Mouse (Mus musculus) megakaryocyte, embryonic 14.5 days (primary cell): ENCODE measurements around the gene Hk1.

ENCODE experiments used
- FLI1 ChIP-seq: IDR thresholded peaks from 2 replicates; pipeline ENCODE4 v1.6.1; 2012; ENCODE audit warnings: low read length, inconsistent platforms, mixed read lengths
- GATA1 ChIP-seq: IDR thresholded peaks from 3 replicates; pipeline ENCODE4 v1.6.1; 2012; ENCODE audit warnings: mixed read lengths, low read length, inconsistent platforms, borderline replicate concordance

GRCm38 (mm10) chr10:62356105-62356730 is 23.5 kb downstream of the Hk1 start:
- TF ChIP-seq GATA1 (no peak), FLI1 (no peak)
